Mouse (Mus musculus) forelimb bud, embryonic 11.5 days (tissue): ENCODE results near the gene Serpinb13.
A peak's percentile ranks its signal among the peaks of the same experiment; 100 is the strongest.
"Not testable (repeated sequence)": the region's sequence is repeated elsewhere in the genome, so short reads cannot be mapped to it uniquely, and the experiment has no call there.

Experiments
- DNase-seq: peaks from one replicate; pipeline ENCODE4 v3.0.0-alpha.2; 2012; ENCODE audit warnings: low read depth, low spot score

The Serpinb13 gene

DNA sequence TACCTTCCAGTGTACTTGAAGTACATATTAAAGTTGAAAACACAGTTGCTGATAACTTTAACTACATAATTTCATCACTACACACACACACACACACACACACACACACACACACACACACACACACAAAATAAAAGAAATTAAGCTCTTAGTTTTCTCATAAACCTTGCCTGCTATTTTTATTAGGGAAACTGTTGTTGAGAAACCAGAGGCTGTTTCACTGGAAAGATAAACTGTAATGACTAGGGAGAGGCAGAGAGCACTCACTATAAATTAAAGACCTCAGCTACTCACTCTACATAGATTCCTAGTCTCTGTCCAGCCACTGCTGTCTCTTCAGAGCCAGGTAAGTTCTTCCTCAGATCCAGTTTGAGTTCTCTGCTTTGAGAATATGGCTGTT, at the start of gene Serpinb13:
Gene Serpinb13 (plus strand): TSS at position 301 of the 400 bp plus-strand sequence.
- DNase-seq = no peak

DNA sequence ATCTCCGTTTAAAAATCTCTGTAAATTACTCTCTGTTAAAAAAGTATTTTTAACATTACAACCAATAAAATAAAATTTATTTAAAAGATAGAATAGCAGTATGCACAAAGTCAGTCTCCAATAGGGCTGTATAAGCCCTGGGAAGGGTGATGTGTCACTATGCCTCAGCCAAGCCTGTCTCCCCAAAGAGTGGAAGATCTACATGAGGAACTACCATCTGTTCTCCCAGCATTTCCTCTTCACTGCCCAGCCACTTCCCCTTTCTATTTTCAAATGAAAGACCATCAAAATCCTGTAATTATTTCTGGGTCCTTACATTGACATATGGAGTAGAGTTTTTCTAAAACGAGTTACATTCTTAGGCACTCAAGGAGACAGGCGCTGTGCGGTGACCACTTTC, 48.8 kb upstream of the Serpinb13 start:
- DNase-seq = no peak

GRCm38 (mm10) chr1:106933658-106934057, 47.1 kb upstream of the Serpinb13 start:
- DNase-seq = no peak

DNA sequence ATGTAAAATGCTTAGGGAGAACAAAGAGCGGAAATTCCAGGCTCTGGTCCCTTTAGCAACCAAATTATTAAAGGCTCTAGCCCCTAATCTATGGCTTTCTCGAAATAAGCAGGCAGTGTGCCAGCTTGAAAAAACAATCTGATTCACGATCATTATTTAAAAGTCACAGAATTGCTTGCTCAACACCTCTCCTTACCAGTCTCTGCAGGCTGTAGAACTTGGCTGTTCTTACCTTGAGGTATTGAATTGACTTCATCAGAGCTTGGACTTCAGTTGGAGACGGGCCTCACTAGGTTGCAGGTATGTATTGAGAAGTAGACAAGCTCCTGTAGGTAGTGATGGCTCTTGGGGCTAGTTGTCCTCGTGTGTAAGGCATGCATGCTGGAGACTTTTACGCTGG, 46.5 kb upstream of the Serpinb13 start, which contains the start of gene Serpinb12:
Gene Serpinb12 (plus strand): TSS at position 185 of the 400 bp plus-strand sequence.
- DNase-seq = no peak

- no peak for DNase-seq
These were observed 33.6 kb upstream of the Serpinb13 start for GRCm38 (mm10) chr1:106947217-106947616.

- no peak for DNase-seq
These were observed 20.8 kb upstream of the Serpinb13 start for GRCm38 (mm10) chr1:106959981-106960380.

- DNase-seq = no peak
These were observed 19.8 kb upstream of the Serpinb13 start for GRCm38 (mm10) chr1:106961023-106961422.

DNA sequence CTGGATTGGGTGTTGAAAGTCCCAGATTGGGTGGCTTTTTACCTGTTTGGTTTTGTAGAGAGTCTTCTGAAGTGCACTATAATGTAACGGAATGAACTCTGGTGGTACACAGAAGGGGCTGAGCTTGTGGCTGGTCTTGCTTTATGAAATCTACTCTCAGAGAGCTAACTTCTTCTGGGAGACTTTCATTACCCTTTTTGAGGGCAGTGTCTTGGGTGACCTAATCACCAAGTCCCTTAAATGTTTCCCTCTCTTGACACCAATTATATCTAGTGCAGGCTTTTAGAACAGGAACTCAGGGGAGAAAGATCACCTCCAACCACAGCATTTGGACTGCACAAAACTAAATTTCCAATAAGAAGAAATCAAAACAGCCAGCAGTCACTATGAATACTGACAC, 2.3 kb downstream of the Serpinb13 start:
- no peak for DNase-seq

DNA sequence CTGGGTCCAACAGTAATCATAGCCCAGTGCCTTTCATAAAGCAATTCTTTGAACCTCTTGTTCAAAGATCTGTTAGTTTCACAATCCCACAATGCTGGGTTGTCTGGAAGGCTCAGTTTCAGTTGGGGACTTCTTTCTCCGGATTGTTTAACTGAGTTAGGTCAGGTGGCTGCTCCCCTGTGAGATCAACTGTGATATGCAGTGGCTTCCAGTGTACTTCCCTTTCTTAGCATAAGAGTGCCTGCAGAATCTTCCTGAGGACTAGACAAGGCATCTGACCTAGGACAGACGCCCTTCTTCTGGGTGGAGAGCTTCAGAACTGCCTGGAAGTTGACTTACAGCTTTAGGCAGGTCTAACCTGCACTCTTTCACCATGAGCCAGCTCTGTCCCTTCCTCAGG, 3.1 kb downstream of the Serpinb13 start:
- no peak for DNase-seq

- DNase-seq = peak; percentile 8
These were observed 19.6 kb downstream of the Serpinb13 start for GRCm38 (mm10) chr1:107000424-107000823.

DNA sequence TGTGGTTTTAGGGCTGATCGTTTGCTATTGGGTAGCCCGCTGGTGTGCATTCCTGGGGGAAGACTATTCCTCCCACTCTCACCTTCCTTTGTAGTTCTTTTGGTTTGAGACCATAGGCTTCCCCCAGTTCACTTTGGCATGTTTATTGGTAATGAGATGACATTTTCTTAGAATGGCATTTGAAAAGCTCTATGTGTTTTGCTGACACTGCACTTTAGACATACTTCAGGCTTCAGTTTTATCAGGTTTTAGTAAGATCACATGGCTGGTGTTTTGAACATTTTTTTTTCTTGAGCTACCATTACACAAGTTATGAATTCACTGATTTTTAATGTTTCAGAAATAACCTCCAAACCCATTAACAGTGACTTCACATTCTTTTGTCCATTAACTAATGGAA, 21.0 kb downstream of the Serpinb13 start:
- DNase-seq = no peak

GRCm38 (mm10) chr1:107006316-107006715, 25.5 kb downstream of the Serpinb13 start:
- DNase-seq = no peak

- peak; percentile 8 for DNase-seq
These were observed 33.7 kb downstream of the Serpinb13 start for GRCm38 (mm10) chr1:107014530-107014929.

- DNase-seq = no peak
These were observed 34.4 kb downstream of the Serpinb13 start for GRCm38 (mm10) chr1:107015210-107015609.

- no peak for DNase-seq
These were observed 45.1 kb downstream of the Serpinb13 start for GRCm38 (mm10) chr1:107025886-107026285.

DNA sequence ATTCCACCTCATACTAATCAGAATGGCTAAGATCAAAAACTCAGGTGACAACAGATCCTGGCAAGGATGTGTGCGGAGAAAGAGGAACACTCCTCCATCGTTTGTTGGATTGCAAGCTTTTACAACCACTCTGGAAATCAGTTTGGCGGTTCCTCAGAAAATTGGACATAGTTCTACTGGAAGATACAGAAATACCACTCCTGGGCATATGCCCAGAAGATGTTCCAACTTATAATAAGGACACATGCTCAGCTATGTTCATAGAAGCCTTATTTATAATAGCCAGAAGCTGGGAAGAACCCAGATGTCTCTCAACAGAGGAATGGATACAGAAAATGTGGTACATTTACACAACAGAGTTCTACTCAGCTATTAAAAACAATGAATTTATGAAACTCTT, 53.5 kb downstream of the Serpinb13 start:
- not testable (repeated sequence) for DNase-seq
